Mouse (Mus musculus): Measurements from ENCODE around the gene Col25a1. TPM values are rescaled to one million over a fixed set of nuclear protein-coding genes. Genes with fewer than 3 reads are reported as not detected.

Col25a1 gene
- polyA plus RNA-seq, 1 experiment from 2014 or later: 14.8 TPM

- Histone ChIP-seq H3K4me1 (no peaks in the 10 kb centered on the region), H3K4me2 (no peak overlapping the region), H3K9ac (no peak overlapping the region), H3K9me3 (no peaks in the 10 kb centered on the region), H3K27ac (no peak overlapping the region), H3K27me3 (no peaks in the 10 kb centered on the region), H3K4me3 (no peak overlapping the region), H3K36me3 (no peaks in the 10 kb centered on the region)
- no peak for ATAC-seq (ENCODE audit: insufficient number of reproducible peaks, insufficient read depth, low FRiP score, low TSS enrichment, low read depth)
- 89% methylated on average over 5 of the region's 5 CpGs for WGBS
Observed at GRCm38 (mm10) chr3:130381691-130382090, 250.4 kb downstream of the Col25a1 start.

- Histone ChIP-seq H3K4me1 (0 out of 2 replicates have a peak, but pooled peaks cover 2% of the 10 kb centered on the region), H3K36me3 (no peaks in the 10 kb centered on the region), H3K4me3 (no peak overlapping the region), H3K9ac (no peak overlapping the region), H3K4me2 (no peak overlapping the region), H3K9me3 (no peaks in the 10 kb centered on the region), H3K27me3 (0 out of 2 replicates have a peak, but pooled peaks cover 3% of the 10 kb centered on the region), H3K27ac (no peak overlapping the region)
- WGBS: 86% methylated on average over 4 of the region's 4 CpGs
- ATAC-seq (ENCODE audit: insufficient number of reproducible peaks, insufficient read depth, low FRiP score, low TSS enrichment, low read depth): no peak
Observed at GRCm38 (mm10) chr3:130385856-130386255, 254.6 kb downstream of the Col25a1 start.

DNA sequence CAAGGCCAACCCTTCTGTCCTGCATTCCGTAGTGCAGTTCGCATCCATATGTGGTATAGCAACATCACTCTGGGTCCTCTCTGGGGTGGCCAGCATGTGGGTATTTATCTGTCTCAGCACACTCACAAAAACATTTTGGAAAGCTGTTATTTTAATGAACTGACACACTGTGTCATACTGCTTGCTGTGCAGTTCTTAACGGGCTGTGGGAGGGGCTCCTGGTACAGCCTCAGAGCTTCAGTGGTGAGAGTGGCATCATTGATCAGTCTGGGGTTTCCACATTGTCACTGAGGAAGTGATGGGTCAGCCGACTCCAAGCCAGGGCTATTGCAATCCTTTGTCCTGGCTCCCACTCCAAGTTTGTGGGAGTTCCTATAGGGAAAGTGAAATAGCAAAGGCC, 255.9 kb downstream of the Col25a1 start:
- Histone ChIP-seq H3K4me3 (no peak overlapping the region), H3K27ac (no peak overlapping the region), H3K4me1 (0 out of 2 replicates have a peak, but pooled peaks cover 2% of the 10 kb centered on the region), H3K36me3 (no peaks in the 10 kb centered on the region), H3K27me3 (0 out of 2 replicates have a peak, but pooled peaks cover 3% of the 10 kb centered on the region), H3K9ac (no peak overlapping the region), H3K4me2 (no peak overlapping the region), H3K9me3 (no peaks in the 10 kb centered on the region)
- ATAC-seq (ENCODE audit: insufficient number of reproducible peaks, insufficient read depth, low FRiP score, low TSS enrichment, low read depth): no peak
- WGBS: 89% methylated on average over 4 of the region's 4 CpGs

GRCm38 (mm10) chr3:130389261-130389975, 258.1 kb downstream of the Col25a1 start:
- no peak for ATAC-seq (ENCODE audit: insufficient number of reproducible peaks, insufficient read depth, low FRiP score, low TSS enrichment, low read depth)
- no peaks in the 10 kb centered on the region for H3K9me3 ChIP-seq
- no peak overlapping the region for H3K9ac ChIP-seq
- no peak overlapping the region for H3K4me3 ChIP-seq
- no peak overlapping the region for H3K4me2 ChIP-seq
- H3K4me1 ChIP-seq: 0 out of 2 replicates have a peak, but pooled peaks cover 2% of the 10 kb centered on the region
- 70% methylated on average over 14 of the region's 14 CpGs for WGBS
- H3K27me3 ChIP-seq: 0 out of 2 replicates have a peak, but pooled peaks cover 3% of the 10 kb centered on the region
- no peaks in the 10 kb centered on the region for H3K36me3 ChIP-seq
- no peak overlapping the region for H3K27ac ChIP-seq

DNA sequence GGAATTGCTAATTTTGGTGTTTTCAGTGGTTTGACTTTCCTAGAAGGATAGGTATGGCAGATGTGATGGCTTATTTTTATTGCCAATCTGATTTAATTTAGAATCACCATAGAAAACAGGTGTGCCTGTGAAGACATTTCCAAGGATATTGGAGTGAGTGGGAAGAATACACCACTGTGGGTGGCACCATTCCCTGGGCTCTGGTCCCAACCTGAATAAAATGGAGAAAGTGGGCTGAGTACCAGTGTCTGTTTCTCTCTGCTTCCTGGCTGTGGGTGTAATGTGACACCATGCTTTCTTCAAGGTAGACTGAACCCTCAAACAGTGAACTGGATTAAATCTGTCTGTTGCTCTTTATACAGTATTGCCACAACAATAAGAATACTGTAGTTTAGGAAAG, 265.3 kb downstream of the Col25a1 start:
- Histone ChIP-seq H3K4me3 (no peak overlapping the region), H3K9ac (no peak overlapping the region), H3K27ac (no peak overlapping the region), H3K4me2 (no peak overlapping the region), H3K9me3 (no peaks in the 10 kb centered on the region), H3K36me3 (no peaks in the 10 kb centered on the region), H3K27me3 (no peaks in the 10 kb centered on the region), H3K4me1 (peaks cover 13% of the 10 kb centered on the region)
- ATAC-seq (ENCODE audit: insufficient number of reproducible peaks, insufficient read depth, low FRiP score, low TSS enrichment, low read depth): no peak

- Histone ChIP-seq H3K36me3 (no peaks in the 10 kb centered on the region), H3K27ac (peak overlapping the region; percentile 24), H3K4me3 (no peak overlapping the region), H3K9ac (no peak overlapping the region), H3K27me3 (no peaks in the 10 kb centered on the region; the same call in 1 of the 2 replicates), H3K4me1 (peaks cover 16% of the 10 kb centered on the region), H3K4me2 (peak overlapping the region; percentile 27), H3K9me3 (no peaks in the 10 kb centered on the region)
- no peak for ATAC-seq (ENCODE audit: insufficient number of reproducible peaks, insufficient read depth, low FRiP score, low TSS enrichment, low read depth)
- WGBS: 38% methylated on average over 13 of the region's 13 CpGs
Observed at GRCm38 (mm10) chr3:130400716-130401559, 269.6 kb downstream of the Col25a1 start.

DNA sequence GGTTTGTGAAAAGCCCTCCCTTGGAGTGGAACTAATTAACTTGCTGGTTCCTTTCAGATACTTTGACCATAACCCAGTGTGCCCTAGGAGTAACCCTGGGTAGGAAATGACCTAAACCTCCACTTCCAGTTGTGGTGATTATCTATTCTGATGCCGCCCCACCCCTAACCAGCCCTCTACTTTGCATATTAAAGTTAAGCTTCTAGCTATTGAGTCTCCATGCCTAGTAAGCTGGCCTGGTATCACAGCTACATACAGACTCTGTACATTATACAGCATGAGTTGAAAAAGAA, 270.2 kb downstream of the Col25a1 start:
- H3K4me2 ChIP-seq: peak overlapping the region; percentile 27; the same call in 1 of the 2 replicates
- H3K36me3 ChIP-seq: no peaks in the 10 kb centered on the region
- H3K9ac ChIP-seq: no peak overlapping the region
- H3K27ac ChIP-seq: peak overlapping the region; percentile 24
- ATAC-seq (ENCODE audit: insufficient number of reproducible peaks, insufficient read depth, low FRiP score, low TSS enrichment, low read depth): no peak
- 53% methylated on average over 1 of the region's 1 CpGs for WGBS
- peaks cover 16% of the 10 kb centered on the region for H3K4me1 ChIP-seq
- no peak overlapping the region for H3K4me3 ChIP-seq
- no peaks in the 10 kb centered on the region; the same call in 1 of the 2 replicates for H3K27me3 ChIP-seq
- H3K9me3 ChIP-seq: no peaks in the 10 kb centered on the region

- ATAC-seq (ENCODE audit: insufficient number of reproducible peaks, insufficient read depth, low FRiP score, low TSS enrichment, low read depth): no peak
- no peak overlapping the region for H3K4me3 ChIP-seq
- no peaks in the 10 kb centered on the region; the same call in none of the 2 replicates for H3K27me3 ChIP-seq
- no peak overlapping the region for H3K9ac ChIP-seq
- peaks cover 16% of the 10 kb centered on the region for H3K4me1 ChIP-seq
- H3K36me3 ChIP-seq: no peaks in the 10 kb centered on the region
- WGBS: 62% methylated on average over 8 of the region's 8 CpGs
- no peak overlapping the region for H3K27ac ChIP-seq
- H3K9me3 ChIP-seq: no peaks in the 10 kb centered on the region
- H3K4me2 ChIP-seq: no peak overlapping the region
Observed at GRCm38 (mm10) chr3:130404525-130405409, 273.5 kb downstream of the Col25a1 start.

DNA sequence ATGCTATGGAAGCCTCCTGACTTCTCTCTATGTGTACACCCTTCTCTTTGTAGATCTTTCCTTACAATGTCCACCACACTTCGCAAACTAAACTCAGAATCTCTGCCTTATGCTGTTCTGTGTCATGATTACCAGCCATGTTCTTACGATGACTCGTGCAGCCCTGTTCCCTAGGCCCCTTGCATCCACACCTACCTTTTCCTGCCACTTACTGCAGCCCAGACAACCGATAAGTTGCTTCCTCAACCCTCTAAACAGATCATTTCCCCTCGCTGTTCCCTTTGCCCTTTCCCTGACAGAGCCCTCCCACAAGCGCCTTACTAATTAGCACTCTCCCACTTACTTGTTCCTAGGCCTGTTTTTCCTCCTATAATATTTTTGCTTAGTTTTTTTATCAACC, 275.9 kb downstream of the Col25a1 start:
- H3K4me1 ChIP-seq: no peaks in the 10 kb centered on the region
- 68% methylated on average over 6 of the region's 6 CpGs for WGBS
- H3K9me3 ChIP-seq: no peaks in the 10 kb centered on the region
- no peak overlapping the region for H3K4me3 ChIP-seq
- H3K36me3 ChIP-seq: no peaks in the 10 kb centered on the region
- H3K27me3 ChIP-seq: no peaks in the 10 kb centered on the region; the same call in none of the 2 replicates
- H3K4me2 ChIP-seq: no peak overlapping the region
- H3K27ac ChIP-seq: no peak overlapping the region
- no peak overlapping the region for H3K9ac ChIP-seq
- ATAC-seq (ENCODE audit: insufficient number of reproducible peaks, insufficient read depth, low FRiP score, low TSS enrichment, low read depth): no peak

GRCm38 (mm10) chr3:130413239-130413638, 281.9 kb downstream of the Col25a1 start:
- H3K27ac ChIP-seq: no peak overlapping the region
- no peaks in the 10 kb centered on the region for H3K36me3 ChIP-seq
- no peaks in the 10 kb centered on the region for H3K4me1 ChIP-seq
- 33% methylated on average over 4 of the region's 4 CpGs for WGBS
- no peaks in the 10 kb centered on the region for H3K9me3 ChIP-seq
- no peak overlapping the region for H3K4me2 ChIP-seq
- no peak overlapping the region for H3K4me3 ChIP-seq
- no peak overlapping the region for H3K9ac ChIP-seq
- H3K27me3 ChIP-seq: no peaks in the 10 kb centered on the region
- ATAC-seq (ENCODE audit: insufficient number of reproducible peaks, insufficient read depth, low FRiP score, low TSS enrichment, low read depth): no peak

DNA sequence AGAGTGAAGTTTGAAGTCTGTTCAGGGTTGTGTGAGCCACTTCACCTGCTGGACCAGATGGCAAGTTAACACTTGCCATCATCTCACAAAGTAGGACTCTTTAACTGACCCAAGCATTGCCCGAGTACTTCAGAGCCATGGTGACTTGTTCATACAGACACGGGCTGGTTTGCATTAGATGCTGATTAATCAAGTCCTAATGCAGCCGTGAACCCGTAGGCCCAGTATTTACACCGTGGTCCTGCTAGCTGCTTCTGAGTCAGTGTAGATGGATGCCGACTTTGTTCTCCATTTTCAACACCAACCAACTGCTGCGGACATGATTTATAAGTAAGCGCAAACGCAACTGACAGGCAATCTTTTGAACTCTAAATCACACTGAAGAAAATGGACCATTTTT, 287.6 kb downstream of the Col25a1 start:
- WGBS: 69% methylated on average over 9 of the region's 9 CpGs
- Histone ChIP-seq H3K4me1 (0 out of 2 replicates have a peak, but pooled peaks cover 2% of the 10 kb centered on the region), H3K4me2 (no peak overlapping the region)

More for the DNA sequence above, 287.6 kb downstream of the Col25a1 start:
- Histone ChIP-seq H3K9me3 (no peaks in the 10 kb centered on the region), H3K9ac (no peak overlapping the region), H3K27me3 (no peaks in the 10 kb centered on the region), H3K36me3 (no peaks in the 10 kb centered on the region), H3K4me3 (no peak overlapping the region), H3K27ac (no peak overlapping the region)
- ATAC-seq (ENCODE audit: insufficient number of reproducible peaks, insufficient read depth, low FRiP score, low TSS enrichment, low read depth): no peak
